Mouse (Mus musculus) left cerebral cortex, adult 2 months (tissue): ENCODE measurements at regions not wholly inside any gene's neighbourhood (a gene's known extent, or its start where the extent isn't known, plus 50 kb on each side); places are given as distances from the start of the nearest gene placed in this dataset.

Source experiments
- DNase-seq, 2 experiments: peaks; one replicate each; pipeline ENCODE4 v3.0.0; 2021 to 2022; ENCODE audit warnings: low spot score in 2 of 2, mixed read lengths in 1 of 2; ENCODE audit errors: extremely low spot score in 1 of 2
- H3K27ac ChIP-seq: fragments of 200-600 bp; 2 replicates; pipeline ENCODE4 v1.8.1; 2022
- H3K4me3 ChIP-seq: fragments of 200-600 bp; 2 replicates; pipeline ENCODE4 v1.8.1; 2022
- CTCF ChIP-seq: fragments of 200-600 bp; IDR thresholded peaks from 2 replicates; pipeline ENCODE4 v1.8.1; 2022; ENCODE audit warnings: antibody characterized with exemption, mild to moderate bottlenecking, moderate library complexity
- intact Hi-C: fragments of 180-260 bp; cut with DNase I; formaldehyde crosslinking; loops from one replicate; pipeline ENCODE4 v1.15.1; 2025

DNA sequence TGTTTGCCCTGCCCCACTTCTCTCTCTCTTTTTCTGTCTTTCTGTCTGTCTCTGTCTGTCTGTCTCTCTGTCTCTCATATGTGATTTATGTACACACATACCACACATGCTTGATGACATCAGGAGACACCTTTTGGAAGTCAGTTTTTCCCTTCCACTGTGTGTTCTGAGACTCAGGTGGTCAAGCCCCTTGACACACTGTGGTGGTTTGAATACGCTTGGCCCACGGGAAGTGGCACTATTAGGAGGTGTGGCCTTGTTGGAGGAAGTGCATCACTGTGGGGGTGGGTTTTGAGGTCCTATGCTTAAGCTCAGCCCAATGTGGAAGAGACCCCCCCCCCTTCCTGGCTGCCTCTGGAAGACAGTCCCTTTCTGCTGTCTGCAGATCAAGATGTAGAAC lies 66.1 kb upstream of the Prickle1 start:
- intact Hi-C loops: no loop called here
- TF ChIP-seq CTCF: no peak
- Histone ChIP-seq H3K4me3 (no peak overlapping the region), H3K27ac (no peak overlapping the region)
- no peak for DNase-seq

DNA sequence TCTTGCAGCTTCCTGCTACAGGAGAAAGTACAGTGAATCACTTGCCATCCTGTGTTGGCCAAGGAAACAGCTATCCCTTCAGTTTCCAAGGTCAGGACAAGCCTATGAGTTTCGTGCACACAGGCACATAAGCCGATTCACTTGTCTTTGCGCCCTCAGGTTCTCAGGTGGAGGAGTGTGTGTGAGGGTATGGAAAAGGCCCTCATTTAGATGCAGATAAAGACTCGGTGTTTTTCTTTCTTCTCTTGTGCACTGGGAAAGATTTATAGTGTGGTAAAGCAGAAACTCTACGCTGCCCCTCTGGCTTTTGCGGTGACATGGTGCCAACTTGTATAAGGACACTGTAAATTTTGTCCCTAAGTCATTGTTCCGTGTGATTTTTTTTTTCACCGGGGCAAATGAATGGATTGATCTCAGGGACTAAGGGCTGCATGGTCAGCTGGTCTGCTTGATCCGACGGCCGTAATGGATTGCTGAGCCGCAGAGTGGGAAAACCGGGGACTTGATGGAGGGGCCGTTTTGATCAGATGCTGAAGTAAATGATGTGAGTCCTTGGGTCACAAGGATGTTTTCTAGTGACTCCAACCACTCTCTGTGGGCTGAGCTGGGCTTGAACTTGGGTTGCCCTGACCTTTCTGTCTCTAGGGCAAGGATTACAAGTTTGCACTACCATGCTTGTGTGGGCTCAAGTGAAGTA lies 65.4 kb upstream of the Prickle1 start:
- H3K4me3 ChIP-seq: no peak overlapping the region
- H3K27ac ChIP-seq: no peak overlapping the region
- DNase-seq: no peak
- no peak for TF ChIP-seq CTCF
- intact Hi-C loops: no loop called here

- no peak for DNase-seq
- no peak for TF ChIP-seq CTCF
- intact Hi-C loops: no loop called here
Observed at GRCm38 (mm10) chr15:93657171-93657570, 61.5 kb upstream of the Prickle1 start.

GRCm38 (mm10) chr15:93656713-93657112 lies 61.0 kb upstream of the Prickle1 start:
- intact Hi-C loops: no loop called here
- Histone ChIP-seq H3K4me3 (no peak overlapping the region), H3K27ac (no peak overlapping the region)
- DNase-seq: no peak
- no peak for TF ChIP-seq CTCF

More at GRCm38 (mm10) chr15:93657171-93657570, 61.5 kb upstream of the Prickle1 start:
- H3K27ac ChIP-seq: no peak overlapping the region
- no peak overlapping the region for H3K4me3 ChIP-seq

DNA sequence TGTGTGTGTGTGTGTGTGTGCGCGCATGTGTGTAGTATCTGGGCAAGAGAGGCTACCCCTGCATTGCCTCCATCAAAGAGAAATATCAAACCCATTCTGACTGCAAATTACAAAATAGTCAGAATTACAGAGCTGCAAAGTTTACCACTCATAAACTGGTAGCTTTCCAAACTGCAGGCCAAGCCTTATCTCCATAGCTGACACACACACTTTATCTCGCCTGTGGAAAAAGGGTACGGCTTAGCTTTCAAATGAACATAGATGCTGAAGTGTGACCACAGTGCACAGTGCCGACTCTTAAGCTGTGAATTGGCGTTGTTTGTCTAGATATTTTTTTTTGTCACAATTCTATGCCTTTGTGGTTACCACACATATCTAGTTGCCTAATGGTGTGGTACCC lies 60.1 kb upstream of the Prickle1 start:
- DNase-seq: no peak
- no peak overlapping the region for H3K4me3 ChIP-seq
- intact Hi-C loops: no loop called here
- H3K27ac ChIP-seq: no peak overlapping the region
- no peak for TF ChIP-seq CTCF

DNA sequence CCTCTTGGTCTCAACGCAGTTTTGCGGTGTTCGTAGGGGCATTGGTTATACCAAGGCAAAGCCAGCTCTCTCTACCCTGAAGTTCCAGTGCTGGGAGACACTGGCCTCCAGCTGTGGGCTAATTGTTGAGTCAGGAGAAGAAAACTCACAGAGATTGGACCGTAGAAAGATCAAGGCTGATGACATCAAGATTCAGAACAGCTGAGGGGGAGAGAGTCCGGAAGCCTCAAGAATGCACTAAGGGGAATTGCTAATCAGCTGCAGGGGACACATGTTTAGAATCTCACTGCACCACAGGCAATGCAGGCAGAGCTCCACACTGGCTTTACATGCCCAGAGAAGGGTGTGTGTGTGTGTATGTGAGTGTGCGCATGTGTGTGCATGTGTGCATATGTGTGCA lies 59.6 kb upstream of the Prickle1 start:
- TF ChIP-seq CTCF: no peak
- no peak for DNase-seq
- no peak overlapping the region for H3K27ac ChIP-seq
- no peak overlapping the region for H3K4me3 ChIP-seq
- intact Hi-C loops: no loop called here

DNA sequence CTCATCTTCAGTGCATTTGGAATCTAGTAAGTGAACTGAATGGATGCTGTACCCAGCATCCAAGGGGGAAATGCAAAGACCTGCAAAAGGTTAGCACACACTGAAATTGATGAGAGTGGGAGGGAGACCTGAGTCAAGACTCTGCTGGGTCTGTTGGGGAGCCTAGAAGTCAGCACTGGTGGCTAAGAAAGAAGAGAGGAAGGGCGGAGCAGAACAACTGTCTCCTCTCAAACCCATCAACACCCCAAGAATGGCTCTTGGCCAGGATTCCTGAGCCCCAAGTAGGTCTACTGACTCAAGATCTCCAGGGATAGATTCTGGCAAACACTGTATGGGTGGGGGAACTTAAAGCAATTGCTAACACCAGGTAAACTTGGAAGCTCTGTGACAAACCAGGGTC lies 57.7 kb upstream of the Prickle1 start:
- intact Hi-C loops: no loop called here
- DNase-seq: no peak
- H3K4me3 ChIP-seq: no peak overlapping the region
- TF ChIP-seq CTCF: no peak
- no peak overlapping the region for H3K27ac ChIP-seq

GRCm38 (mm10) chr15:93650981-93651757 lies 55.5 kb upstream of the Prickle1 start:
- intact Hi-C loops: no loop called here
- DNase-seq: no peak
- no peak for TF ChIP-seq CTCF

GRCm38 (mm10) chr15:93650009-93650522 lies 54.4 kb upstream of the Prickle1 start:
- TF ChIP-seq CTCF: no peak
- Histone ChIP-seq H3K4me3 (no peak overlapping the region), H3K27ac (no peak overlapping the region)
- intact Hi-C loops: no loop called here
- DNase-seq: no peak

More at GRCm38 (mm10) chr15:93650981-93651757, 55.5 kb upstream of the Prickle1 start:
- Histone ChIP-seq H3K4me3 (no peak overlapping the region), H3K27ac (peak overlapping the region; percentile 44)

- TF ChIP-seq CTCF: no peak
- no peak for DNase-seq
- intact Hi-C loops: no loop called here
- Histone ChIP-seq H3K27ac (no peak overlapping the region), H3K4me3 (no peak overlapping the region)
Observed at GRCm38 (mm10) chr15:93648646-93649045, 53.0 kb upstream of the Prickle1 start.

GRCm38 (mm10) chr15:93646820-93647219 lies 51.1 kb upstream of the Prickle1 start:
- Histone ChIP-seq H3K4me3 (no peak overlapping the region), H3K27ac (no peak overlapping the region; the same call in 1 of the 2 replicates)
- no peak for TF ChIP-seq CTCF
- intact Hi-C loops: no loop called here
- DNase-seq: no peak

DNA sequence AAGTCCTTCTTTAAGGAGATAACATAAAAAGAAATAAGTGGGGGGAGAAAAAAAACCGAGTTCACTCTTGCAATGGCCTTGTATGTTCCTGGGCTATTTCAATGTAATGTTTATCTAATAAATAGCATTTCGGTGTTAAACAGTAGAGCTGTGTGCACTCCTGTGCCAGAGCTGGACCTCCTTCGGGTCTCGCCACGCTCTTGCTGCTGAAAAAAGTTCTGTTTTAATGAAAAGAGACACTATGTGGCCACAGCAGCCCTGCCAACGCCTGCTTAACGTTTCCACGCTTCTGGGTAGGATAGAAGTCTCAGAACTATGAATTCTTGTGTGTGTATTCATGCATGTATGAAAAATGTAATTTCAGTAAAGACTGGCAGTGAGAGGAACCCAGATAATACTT lies 50.3 kb upstream of the Prickle1 start:
- H3K27ac ChIP-seq: no peak overlapping the region
- no peak for DNase-seq
- intact Hi-C loops: no loop called here

More for the DNA sequence above, 50.3 kb upstream of the Prickle1 start:
- TF ChIP-seq CTCF: no peak
- no peak overlapping the region for H3K4me3 ChIP-seq
